ENCODE assay signal across 20 mouse cellular contexts in genomic region chr5:150654548-150654947, GRCm38 (mm10).
"Had no signal": no experiment of that assay in that cellular context is flagged by ENCODE, and none has a peak within 500 bp of the region (broad histone marks: within the 10 kb centered on the region; RNA-seq: fewer than 3 reads in every experiment).

No protein-coding gene starts in this region.

- H3K4me3 ChIP-seq: lung, embryonic 15.5 days; midbrain, embryonic 10.5 days; midbrain, embryonic 12.5 days; myocyte; neural tube, embryonic 13.5 days; neural tube, embryonic 15.5 days had no signal

- H3K9ac ChIP-seq: liver, embryonic 14.5 days; lung, embryonic 15.5 days; midbrain, embryonic 12.5 days; neural tube, embryonic 13.5 days; neural tube, embryonic 15.5 days had no signal

- H3K9me3 ChIP-seq: lung, embryonic 15.5 days; midbrain, embryonic 10.5 days; midbrain, embryonic 12.5 days; neural tube, embryonic 13.5 days; neural tube, embryonic 15.5 days had no signal

- ATAC-seq: midbrain, embryonic 16.5 days had no signal

- H3K27ac ChIP-seq: liver, embryonic 14.5 days; lung, embryonic 15.5 days; midbrain, embryonic 10.5 days; midbrain, embryonic 12.5 days; neural tube, embryonic 13.5 days; neural tube, embryonic 15.5 days had no signal

- DNase-seq: lung, adult 2 months; lung, postnatal 14 days; lung, postnatal 4 days; midbrain, embryonic 14.5 days; retina, postnatal 1 day; right cerebral cortex, adult 18-20 months; right cerebral cortex, postnatal 25 days; right cerebral cortex, postnatal 4 days; spleen, adult 18-20 months; thymus, adult 18-20 months; thymus, postnatal 14 days; thymus, postnatal 36 days had no signal

- H3K4me2 ChIP-seq: lung, embryonic 15.5 days; midbrain, embryonic 12.5 days; neural tube, embryonic 13.5 days; neural tube, embryonic 15.5 days had no signal

- H3K27me3 ChIP-seq: lung, embryonic 15.5 days; midbrain, embryonic 12.5 days; neural tube, embryonic 13.5 days; neural tube, embryonic 15.5 days had no signal

- H3K36me3 ChIP-seq: neural tube, embryonic 15.5 days had no signal
